Mouse (Mus musculus) liver, embryonic 14.5 days (tissue): ENCODE results near the gene 4930402K13Rik.

ENCODE experiments used
- CTCF ChIP-seq: IDR thresholded peaks from 2 replicates; pipeline ENCODE4 v1.5.1; 2016; ENCODE audit warnings: antibody characterized with exemption, low read depth, control low read depth
- EP300 ChIP-seq: IDR thresholded peaks from 2 replicates; pipeline ENCODE4 v1.6.1; 2016; ENCODE audit warnings: antibody characterized with exemption, low read depth

DNA sequence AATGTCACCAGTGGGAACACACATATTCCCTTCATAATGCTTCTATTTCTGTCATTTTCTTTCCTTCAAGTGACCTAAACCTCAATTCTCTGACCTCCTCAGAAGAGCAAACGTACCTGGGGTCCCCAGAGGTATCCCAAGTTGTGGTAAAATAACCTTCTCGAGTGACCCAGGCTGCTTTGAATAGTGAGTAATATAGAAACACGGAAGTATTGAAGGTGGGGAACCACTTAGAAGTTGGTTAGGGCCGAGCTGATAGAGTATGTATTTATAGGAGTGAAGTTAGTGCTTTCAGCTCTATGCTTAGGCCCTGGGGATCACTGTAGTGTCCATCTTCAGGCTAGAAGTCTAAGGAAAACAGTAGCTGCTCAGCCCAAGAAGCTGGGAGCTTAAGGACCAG is 20.6 kb downstream of the 4930402K13Rik start:
- TF ChIP-seq CTCF (no peak), EP300 (no peak)
